Mouse (Mus musculus) splenic B cell, adult 2 months (primary cell): ENCODE data around the gene Ugt1a7c.
"Not testable (repeated sequence)": the region's sequence is repeated elsewhere in the genome, so short reads cannot be mapped to it uniquely, and the experiment has no call there.

ENCODE experiments used
- DNase-seq: peaks from one replicate; pipeline ENCODE4 v3.0.0-alpha.2; 2011; ENCODE audit warnings: low read depth, low spot score
- H3K27me3 ChIP-seq: 2 replicates; pipeline ENCODE4 v1.6.1; 2012; ENCODE audit warnings: mild to moderate bottlenecking, low read length, moderate library complexity, mixed read lengths; ENCODE audit not compliant: control insufficient read depth, poor library complexity, insufficient read depth, severe bottlenecking
- H3K36me3 ChIP-seq: 2 replicates; pipeline ENCODE4 v1.6.1; 2012; ENCODE audit warnings: mild to moderate bottlenecking, low read length, moderate library complexity, mixed read lengths; ENCODE audit not compliant: control insufficient read depth, poor library complexity, insufficient read depth, severe bottlenecking

The Ugt1a7c gene

DNA sequence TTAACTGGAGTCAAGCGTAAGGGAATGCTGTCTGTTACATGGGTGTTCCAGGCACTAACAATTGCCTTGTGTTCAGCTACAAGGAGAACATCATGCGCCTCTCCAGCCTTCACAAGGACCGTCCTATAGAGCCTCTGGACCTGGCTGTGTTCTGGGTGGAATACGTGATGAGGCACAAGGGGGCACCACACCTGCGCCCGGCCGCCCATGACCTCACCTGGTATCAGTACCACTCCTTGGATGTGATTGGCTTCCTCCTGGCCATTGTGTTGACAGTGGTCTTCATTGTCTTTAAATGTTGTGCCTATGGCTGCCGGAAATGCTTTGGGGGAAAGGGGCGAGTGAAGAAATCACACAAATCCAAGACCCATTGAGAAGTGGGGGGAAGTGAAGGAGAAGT lies 123.2 kb downstream of the Ugt1a7c start:
- no peaks in the 10 kb centered on the region for H3K36me3 ChIP-seq
- H3K27me3 ChIP-seq = no peaks in the 10 kb centered on the region
- peak; percentile 9 for DNase-seq

DNA sequence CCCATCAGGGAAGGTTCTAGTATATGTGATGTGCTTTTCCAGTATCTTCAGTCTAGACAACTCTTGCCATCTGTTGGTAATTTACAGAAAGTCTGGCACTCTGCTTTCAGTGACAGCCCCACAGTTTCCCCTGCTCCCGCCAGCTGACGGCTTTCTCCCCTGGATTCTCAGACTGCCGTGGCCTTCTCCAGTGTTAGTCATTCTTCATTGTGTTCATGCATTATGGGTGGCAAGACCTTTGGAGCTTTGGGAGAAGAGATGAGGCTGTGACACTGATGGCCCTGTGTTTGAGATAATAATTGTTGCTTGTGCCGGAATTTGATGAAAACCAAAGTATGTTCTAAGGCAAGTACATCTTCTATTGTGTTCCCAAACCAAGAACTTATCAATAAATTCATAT lies 123.7 kb downstream of the Ugt1a7c start:
- DNase-seq = peak; percentile 5
- no peaks in the 10 kb centered on the region for H3K36me3 ChIP-seq
- no peaks in the 10 kb centered on the region for H3K27me3 ChIP-seq

DNA sequence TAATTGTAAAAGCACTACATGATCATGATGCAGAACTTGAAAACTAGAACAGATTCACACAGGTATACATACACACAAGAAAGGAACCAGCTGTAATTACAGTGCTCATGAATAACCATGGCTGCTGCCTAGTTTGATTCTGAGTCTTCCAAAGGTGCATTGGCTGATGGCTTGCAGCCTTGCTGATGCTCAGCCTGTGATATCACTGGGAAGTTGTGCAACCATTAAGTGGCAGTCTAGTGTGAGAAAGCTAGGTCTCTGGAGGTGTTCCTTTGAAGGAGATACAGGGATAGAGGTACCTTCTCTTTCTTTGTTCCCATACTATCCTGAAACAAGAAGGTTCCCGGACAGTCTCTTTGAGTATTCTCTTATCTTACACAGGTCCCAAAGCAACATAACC lies 124.2 kb downstream of the Ugt1a7c start:
- DNase-seq = peak; percentile 19
- H3K27me3 ChIP-seq = no peaks in the 10 kb centered on the region

DNA sequence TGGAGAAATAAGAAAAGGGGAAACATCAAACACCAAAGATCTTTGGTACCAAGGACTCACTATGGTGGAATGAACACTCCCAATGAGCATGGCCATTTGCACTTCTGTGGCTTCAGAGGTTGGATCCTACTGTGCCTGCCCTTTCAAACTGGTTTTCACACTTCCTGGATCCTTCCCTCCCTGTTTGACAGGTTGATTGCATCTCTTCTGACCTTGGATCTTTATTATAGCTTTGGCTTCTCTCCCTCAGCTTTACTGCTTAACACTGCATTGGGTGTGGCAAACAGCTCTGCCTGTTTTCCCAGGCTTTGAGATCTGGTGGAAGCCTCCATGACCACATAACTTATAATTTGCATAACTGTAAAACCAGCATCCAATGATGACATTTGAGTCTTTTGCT lies 125.5 kb downstream of the Ugt1a7c start:
- no peaks in the 10 kb centered on the region for H3K27me3 ChIP-seq
- DNase-seq = no peak
- H3K36me3 ChIP-seq = no peaks in the 10 kb centered on the region

More for the DNA sequence above, 124.2 kb downstream of the Ugt1a7c start:
- H3K36me3 ChIP-seq = no peaks in the 10 kb centered on the region

DNA sequence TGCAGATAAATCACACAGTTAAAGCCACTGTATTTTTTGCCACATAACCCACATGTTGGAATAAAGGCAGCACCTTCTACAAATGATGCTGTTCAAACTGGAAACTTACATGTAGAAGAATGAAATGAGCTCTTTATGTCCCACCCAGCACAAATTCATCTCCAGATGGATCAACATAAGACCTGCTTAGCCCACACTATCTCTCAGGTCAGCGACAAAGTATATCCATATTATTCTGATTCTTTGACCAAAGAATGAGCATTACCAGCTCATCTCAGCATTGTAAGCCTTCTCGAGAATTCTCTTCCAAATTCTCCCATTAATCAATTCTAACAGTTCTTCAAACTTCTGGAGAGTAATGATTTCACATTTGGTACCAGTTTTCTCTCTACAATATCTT lies 127.4 kb downstream of the Ugt1a7c start:
- Histone ChIP-seq H3K36me3 (no peaks in the 10 kb centered on the region), H3K27me3 (no peaks in the 10 kb centered on the region)
- peak; percentile 8 for DNase-seq

DNA sequence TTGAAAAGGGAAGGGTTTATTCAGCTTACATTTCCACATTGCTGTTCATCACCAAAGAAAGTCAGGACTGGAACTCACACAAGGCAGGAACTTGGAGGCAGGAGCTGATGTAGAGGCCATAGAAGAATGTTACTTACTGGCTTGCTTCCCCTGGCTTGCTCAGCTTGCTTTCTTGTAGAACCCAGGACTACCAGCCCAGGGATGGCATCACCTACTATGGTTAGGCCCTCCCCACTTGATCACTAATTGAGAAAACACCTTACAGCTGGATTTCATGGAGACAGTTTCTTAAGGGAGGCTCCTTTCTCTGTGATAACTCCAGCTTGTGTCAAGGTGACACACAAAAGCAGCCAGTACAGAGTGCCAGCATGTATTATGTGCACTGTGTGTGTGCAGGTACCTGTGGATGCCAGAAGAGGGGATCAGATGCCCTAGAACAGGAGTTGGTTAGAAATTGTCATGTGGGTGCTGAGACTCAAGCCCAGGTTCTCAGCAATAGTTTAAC lies 128.2 kb downstream of the Ugt1a7c start:
- H3K27me3 ChIP-seq, H3K36me3 ChIP-seq: not testable (repeated sequence)
- DNase-seq = peak; percentile 14

DNA sequence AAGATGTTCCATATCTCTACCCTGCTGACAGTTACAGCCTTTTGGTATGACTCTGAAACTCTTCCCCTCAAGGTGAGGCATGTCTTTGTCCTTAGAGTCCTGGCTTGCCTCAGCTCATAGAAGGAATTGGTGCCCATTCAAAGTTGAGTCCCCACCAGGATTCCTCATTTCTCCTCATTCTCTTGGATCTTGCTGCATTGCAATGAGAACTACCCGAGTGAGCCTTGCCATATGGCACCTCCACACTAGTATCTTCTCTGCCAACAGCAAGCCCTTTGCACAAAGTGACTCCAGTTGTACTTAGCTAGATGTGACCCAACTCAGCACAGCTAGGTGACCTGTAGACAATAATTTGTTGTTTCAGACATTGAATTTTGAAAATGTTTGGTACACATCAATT lies 128.7 kb downstream of the Ugt1a7c start:
- peak; percentile 26 for DNase-seq
- H3K36me3 ChIP-seq = no peaks in the 10 kb centered on the region
- H3K27me3 ChIP-seq = no peaks in the 10 kb centered on the region

DNA sequence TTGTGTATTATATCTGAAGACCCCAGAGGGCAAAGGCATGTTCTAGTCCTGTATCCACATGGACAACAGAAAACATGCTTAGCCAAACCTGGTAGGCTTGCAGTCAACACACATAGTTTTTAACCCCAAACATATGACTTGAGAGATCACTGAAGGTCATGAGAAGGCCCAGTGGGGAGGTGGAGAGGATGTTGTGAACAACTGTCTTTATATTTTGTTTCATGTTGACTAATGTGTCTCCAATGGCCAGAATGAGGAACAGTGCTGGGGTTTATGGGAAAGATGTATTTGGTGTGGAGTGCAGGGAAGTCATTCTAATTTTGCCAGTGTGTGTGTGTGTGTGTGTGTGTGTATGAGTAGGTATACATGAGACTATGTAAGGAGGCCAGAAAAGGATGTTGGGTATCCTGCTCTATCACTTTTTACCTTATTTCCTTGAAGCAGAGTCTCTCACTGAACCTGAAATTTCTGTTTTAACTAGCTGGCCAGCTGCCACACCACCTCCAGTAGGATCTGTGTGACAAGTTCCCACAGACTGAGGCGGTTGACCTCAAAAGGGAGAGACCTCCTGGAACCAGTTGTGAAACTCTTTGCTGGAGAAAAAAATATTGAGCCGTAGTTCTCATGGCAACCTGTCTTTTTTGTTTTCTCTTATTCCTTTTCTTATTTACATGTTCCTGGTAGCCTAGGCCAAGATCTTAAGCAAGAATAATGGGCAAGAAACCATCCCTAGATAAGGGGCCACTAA lies 129.3 kb downstream of the Ugt1a7c start:
- no peaks in the 10 kb centered on the region for H3K36me3 ChIP-seq
- H3K27me3 ChIP-seq = no peaks in the 10 kb centered on the region
- peak; percentile 34 for DNase-seq

DNA sequence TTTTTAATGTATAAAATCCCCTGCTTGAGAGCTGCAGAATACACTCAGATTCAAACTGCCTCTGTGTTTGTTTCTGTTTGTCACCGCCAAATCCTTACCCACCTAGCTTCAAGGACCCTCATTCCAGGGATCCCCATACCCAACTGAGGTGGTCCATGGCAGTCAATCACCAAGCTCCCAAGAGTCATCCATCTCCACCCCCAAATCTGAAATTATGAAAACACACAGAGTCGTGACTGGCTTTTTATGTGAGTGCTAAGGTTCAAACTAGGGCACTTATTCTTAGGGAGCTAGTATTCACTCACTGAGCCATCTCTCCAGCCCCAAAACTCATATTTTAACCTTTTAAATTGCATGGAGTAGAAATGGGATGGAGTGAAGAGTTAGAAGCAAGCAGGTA lies 130.4 kb downstream of the Ugt1a7c start:
- H3K27me3 ChIP-seq, DNase-seq, H3K36me3 ChIP-seq: not testable (repeated sequence)

DNA sequence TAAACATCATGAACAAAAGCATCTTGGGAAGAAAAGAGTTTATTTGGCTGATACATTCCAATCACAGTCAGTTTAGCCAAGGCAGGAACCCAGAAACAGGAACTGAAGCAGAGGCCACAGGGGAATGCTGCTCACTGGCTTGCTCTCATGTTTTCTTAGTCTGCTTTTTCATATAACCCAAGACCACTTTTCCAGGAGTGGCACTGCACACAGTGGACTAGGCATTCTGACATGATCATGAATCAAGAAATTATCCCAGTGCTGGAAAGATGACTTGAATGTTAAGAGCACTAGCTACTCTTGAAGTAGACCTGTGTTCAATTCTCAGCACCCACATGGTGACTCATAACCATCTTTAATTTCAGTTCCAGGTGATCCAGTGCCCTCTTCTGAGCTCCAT lies 130.9 kb downstream of the Ugt1a7c start:
- peak; percentile 11 for DNase-seq

DNA sequence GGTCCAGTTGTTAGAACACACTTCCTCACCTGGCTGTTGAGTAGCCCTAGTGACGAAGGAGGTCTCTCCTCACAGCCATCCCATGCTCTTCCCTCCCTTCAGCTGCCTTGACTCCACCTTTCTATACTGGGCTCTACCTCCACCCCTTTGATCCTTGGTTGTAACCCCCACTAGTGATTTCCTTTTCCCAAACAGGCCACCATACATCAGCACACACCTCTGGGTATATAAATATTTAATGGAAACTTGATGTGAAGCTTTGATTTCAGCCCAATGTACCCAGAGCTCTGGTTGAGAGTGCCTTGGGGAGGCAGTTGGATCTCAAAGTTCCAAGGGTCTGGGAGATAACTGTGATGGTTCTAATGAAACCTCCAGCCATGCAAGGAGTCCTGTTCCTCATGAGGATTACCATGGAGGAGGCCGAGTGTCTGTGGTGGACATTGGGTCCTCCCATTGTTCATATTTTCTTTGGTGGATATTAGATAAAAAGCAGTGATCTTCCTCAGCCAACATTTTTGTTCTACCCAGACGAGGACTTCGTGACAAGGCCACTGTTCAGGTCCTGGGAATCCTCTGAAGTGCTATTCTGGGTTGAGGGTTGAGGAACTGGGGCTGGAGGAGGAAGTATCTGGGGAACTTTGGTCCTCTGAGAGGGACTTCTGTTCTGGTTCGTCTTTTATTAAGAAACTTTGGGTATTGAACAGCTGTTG lies 132.0 kb downstream of the Ugt1a7c start, which contains the start of gene Mroh2a:
TSS of gene Mroh2a (plus strand) at position 317 of the 710 bp plus-strand sequence.
- Histone ChIP-seq H3K27me3 (no peaks in the 10 kb centered on the region), H3K36me3 (no peaks in the 10 kb centered on the region)
- DNase-seq = no peak

More for the DNA sequence above, 130.9 kb downstream of the Ugt1a7c start:
- no peaks in the 10 kb centered on the region for H3K36me3 ChIP-seq
- no peaks in the 10 kb centered on the region for H3K27me3 ChIP-seq

DNA sequence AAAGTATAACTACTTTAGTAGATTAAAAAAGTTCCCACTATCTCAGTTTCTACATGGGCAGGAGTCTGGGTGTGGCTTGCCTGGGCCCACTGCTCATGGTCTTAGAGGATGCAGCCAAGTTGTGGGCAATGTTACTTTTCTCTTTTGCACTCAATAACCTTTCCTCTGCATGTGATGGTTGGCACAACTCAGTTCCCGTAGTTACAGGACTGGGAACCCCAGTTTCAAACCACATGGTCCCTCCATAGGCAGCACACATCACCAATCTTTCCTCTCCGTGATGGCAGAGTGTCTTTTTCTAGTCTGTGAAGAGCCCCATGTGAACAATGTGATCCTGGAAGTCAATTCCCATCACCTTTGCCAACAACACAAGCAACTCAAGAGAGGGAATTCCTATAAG lies 132.6 kb downstream of the Ugt1a7c start:
- Histone ChIP-seq H3K27me3 (no peaks in the 10 kb centered on the region), H3K36me3 (no peaks in the 10 kb centered on the region)
- no peak for DNase-seq

DNA sequence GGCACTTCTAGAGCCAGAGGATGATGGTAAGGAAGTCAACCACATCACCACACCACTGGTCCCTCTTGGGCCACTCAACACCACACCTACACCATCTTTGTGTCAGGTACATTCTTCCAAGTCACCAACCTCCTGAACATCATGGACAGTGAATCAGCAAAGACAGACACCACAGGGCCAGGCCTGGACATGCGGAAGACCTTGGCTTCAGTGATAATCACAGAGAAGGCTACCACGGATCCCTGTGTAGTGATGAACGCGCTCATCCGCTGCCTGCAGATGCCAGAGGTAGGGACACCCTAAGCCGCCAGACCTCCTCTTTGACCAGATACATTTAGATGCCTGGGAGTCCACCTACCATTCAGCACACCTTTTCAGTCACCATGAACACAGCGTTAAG lies 133.3 kb downstream of the Ugt1a7c start:
- H3K27me3 ChIP-seq = no peaks in the 10 kb centered on the region
- H3K36me3 ChIP-seq = no peaks in the 10 kb centered on the region
- no peak for DNase-seq

DNA sequence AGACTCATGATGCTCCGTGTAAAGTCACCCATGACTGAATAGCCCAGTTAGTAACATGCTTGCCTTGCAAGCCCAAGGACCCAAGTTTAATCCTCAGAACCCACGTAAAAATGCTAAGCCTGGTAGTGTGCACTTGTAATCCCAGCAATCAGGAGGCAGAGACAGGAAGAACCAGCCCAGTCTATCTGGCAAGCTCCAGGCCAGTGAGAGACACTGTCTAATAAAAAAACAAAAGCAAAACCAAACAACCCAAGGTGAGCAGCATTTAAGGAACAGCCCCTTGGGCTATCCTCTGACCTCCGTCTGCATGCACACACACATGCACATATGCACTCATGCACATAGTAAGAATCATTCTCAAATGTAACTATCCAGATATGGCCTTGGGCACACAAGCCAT lies 134.7 kb downstream of the Ugt1a7c start:
- no peak for DNase-seq
- H3K36me3 ChIP-seq = no peaks in the 10 kb centered on the region
- H3K27me3 ChIP-seq = no peaks in the 10 kb centered on the region

DNA sequence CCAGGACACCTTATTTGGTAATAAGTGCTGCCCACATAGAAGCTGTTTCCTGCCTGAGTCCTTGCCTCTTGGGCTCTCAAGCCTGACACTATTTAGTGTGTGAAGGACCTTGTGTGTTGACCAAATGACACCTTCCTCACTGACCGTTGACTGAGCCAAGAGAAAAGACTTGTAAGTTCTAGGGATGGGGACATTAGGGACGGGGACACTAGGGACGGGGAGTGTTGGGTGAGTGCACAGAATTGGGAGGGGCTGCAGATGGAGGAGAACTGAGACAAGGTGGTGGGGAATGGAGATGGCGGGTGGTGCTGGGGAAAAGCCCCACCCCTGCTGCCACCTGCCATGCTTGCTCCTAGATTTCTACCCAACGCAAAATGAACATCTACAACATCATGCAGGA lies 135.1 kb downstream of the Ugt1a7c start:
- DNase-seq = no peak
- Histone ChIP-seq H3K27me3 (no peaks in the 10 kb centered on the region), H3K36me3 (no peaks in the 10 kb centered on the region)
